Mouse (Mus musculus): ENCODE data around the gene Atp6ap1.

- TF ChIP-seq MAFK (IDR thresholded peaks at IDR 0.05; ENCODE audit: insufficient read depth, low read depth, low read length) (no peak), CHD2 (IDR thresholded peaks at IDR 0.05; ENCODE audit: low read depth, low read length) (no peak), ZNF384 (IDR thresholded peaks at IDR 0.05; ENCODE audit: low read depth, low read length) (no peak), ZC3H11A (IDR thresholded peaks at IDR 0.05; ENCODE audit: borderline replicate concordance, low read depth, low read length) (no peak), HCFC1 (IDR thresholded peaks at IDR 0.05; ENCODE audit: borderline replicate concordance, insufficient read depth, low read length) (no peak)
These were observed 3.5 kb upstream of the Atp6ap1 start for GRCm38 (mm10) chrX:74293431-74293830.

All from ES-E14 (cell line).